Mouse (Mus musculus) erythroblast, embryonic 14.5 days (primary cell): ENCODE results near the gene Prdm16.

Experiments used
- GATA1 ChIP-seq: IDR thresholded peaks from 2 replicates; pipeline ENCODE4 v1.6.1; 2012; ENCODE audit warnings: low read length, inconsistent platforms, mixed read lengths
- TAL1 ChIP-seq: IDR thresholded peaks from 3 replicates; pipeline ENCODE4 v1.6.1; 2012; ENCODE audit warnings: low read length, inconsistent platforms, mixed read lengths

- TF ChIP-seq TAL1 (no peak), GATA1 (no peak)
Observed at GRCm38 (mm10) chr4:154623241-154623640, 13.4 kb downstream of the Prdm16 start.
